Mouse (Mus musculus) retina, embryonic 14.5 days (tissue): Measurements from ENCODE around the gene Mark4.

Experiments
- DNase-seq: peaks from one replicate; pipeline ENCODE4 v3.0.0-alpha.2; 2015; ENCODE audit warnings: low spot score

Mark4 gene

GRCm38 (mm10) chr7:19399496-19400280, 58.9 kb downstream of the Mark4 start:
- DNase-seq: peak; percentile 61

- no peak for DNase-seq
Observed at GRCm38 (mm10) chr7:19394484-19394883, 64.1 kb downstream of the Mark4 start.

GRCm38 (mm10) chr7:19388699-19389413, 69.8 kb downstream of the Mark4 start:
- DNase-seq: peak; percentile 74

- no peak for DNase-seq
Observed at GRCm38 (mm10) chr7:19383708-19384107, 74.9 kb downstream of the Mark4 start.

GRCm38 (mm10) chr7:19382166-19382541, 76.5 kb downstream of the Mark4 start:
- DNase-seq: no peak

- DNase-seq: peak; percentile 99
Observed at GRCm38 (mm10) chr7:19381377-19382165, 77.0 kb downstream of the Mark4 start, which contains the start of gene Ercc2. Gene Ercc2 (plus strand): TSS chr7:19382010.

- no peak for DNase-seq
Observed at GRCm38 (mm10) chr7:19378049-19378448, 80.6 kb downstream of the Mark4 start.

- DNase-seq: no peak
Observed at GRCm38 (mm10) chr7:19376019-19376418, 82.6 kb downstream of the Mark4 start.

- DNase-seq: no peak
Observed at GRCm38 (mm10) chr7:19375368-19375767, 83.3 kb downstream of the Mark4 start.
